Mouse (Mus musculus) kidney, adult 9 months (tissue): ENCODE data around the gene Fbxw7.

Experiments used
- DNase-seq: peaks from one replicate; pipeline ENCODE4 v3.0.0; 2022

Gene Fbxw7

DNA sequence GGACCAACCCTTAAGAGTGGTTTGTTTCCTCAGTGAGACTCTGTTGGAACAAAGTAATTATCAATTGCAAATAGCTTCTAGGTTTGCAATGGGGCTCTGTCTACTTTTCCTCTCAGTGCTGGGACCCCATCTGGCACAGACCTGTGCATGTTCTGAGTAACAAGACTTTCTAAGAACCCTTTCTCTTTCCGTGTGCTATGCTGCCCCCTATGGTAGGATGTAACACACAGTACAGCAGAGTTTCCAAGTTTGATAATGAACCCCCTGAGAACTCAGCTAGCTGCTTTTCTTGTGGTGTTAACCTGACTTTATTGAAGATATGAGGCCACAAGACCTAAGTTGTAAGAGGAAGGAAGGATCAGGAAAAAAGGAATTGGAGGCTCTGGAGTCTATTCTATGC lies 91.5 kb downstream of the Fbxw7 start:
- DNase-seq = peak; percentile 31

GRCm38 (mm10) chr3:84914284-84914683 lies 99.2 kb downstream of the Fbxw7 start:
- no peak for DNase-seq

- DNase-seq = no peak
Observed at GRCm38 (mm10) chr3:84917903-84918679, 103.0 kb downstream of the Fbxw7 start.

GRCm38 (mm10) chr3:84921704-84922420 lies 106.8 kb downstream of the Fbxw7 start:
- peak; percentile 60 for DNase-seq

GRCm38 (mm10) chr3:84923256-84923655 lies 108.2 kb downstream of the Fbxw7 start:
- no peak for DNase-seq

- DNase-seq = no peak
Observed at GRCm38 (mm10) chr3:84923670-84924069, 108.6 kb downstream of the Fbxw7 start.

DNA sequence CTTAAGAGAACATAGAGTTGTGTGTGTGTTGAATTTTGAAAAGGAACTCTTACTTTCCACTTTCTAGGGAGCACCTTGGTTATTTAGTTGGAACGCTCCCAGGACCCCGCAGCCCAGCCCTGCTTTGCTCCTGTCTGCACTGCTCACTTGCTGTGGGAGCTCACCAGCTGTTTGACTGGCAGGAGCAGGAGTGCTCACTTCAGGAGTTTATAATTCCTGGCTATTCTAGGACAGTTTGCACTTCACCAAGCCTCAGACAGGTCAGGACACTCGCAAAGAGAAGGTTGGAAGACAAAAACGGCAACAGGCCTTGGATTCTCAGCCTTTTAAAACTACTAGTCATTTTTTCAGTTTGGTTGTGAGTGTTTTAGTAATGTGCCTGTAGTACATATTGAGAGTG lies 110.2 kb downstream of the Fbxw7 start:
- no peak for DNase-seq

GRCm38 (mm10) chr3:84926140-84926539 lies 111.1 kb downstream of the Fbxw7 start:
- peak; percentile 72 for DNase-seq

GRCm38 (mm10) chr3:84927168-84927794 lies 112.2 kb downstream of the Fbxw7 start:
- no peak for DNase-seq

DNA sequence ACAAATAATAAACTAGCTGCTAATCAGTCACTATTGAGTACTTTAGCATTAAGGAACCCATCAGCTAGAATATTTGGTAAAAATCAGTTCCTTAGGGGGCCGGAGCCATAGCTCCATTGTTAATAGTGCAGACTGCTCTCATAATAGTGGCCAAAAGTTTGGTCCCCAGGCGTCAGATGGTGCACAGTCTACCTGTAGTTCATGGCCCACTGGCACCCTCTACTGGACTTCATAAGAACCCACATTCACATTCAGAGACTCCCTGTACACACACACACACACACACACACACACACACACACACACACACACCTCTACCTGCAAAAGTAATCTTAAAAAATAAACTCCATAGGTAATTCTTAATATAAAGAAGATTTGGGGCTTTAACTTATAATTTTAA lies 112.8 kb downstream of the Fbxw7 start:
- DNase-seq = no peak

DNA sequence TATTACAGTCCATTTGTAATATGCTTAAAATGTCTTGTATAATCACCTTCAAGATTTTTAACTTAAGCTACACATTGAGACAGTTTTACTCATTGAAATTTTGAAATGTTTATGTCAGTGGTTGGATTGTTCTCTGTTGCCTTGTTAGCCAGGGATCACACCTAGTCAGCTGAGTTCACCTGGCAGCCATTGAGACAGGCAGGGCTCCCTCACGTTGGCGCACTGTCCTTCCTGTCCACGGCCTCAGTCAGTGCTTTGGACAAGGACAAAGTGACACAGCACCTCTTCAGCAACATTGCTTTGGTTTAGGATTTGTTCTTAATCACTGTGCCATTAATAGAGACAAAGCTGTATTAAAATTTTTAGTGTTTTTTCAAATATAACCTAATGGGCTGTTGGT lies 114.1 kb downstream of the Fbxw7 start:
- no peak for DNase-seq

- no peak for DNase-seq
Observed at GRCm38 (mm10) chr3:84930683-84931082, 115.6 kb downstream of the Fbxw7 start.

GRCm38 (mm10) chr3:84935729-84936128 lies 120.7 kb downstream of the Fbxw7 start:
- DNase-seq = no peak

GRCm38 (mm10) chr3:84936252-84936651 lies 121.2 kb downstream of the Fbxw7 start:
- no peak for DNase-seq

- no peak for DNase-seq
Observed at GRCm38 (mm10) chr3:84936956-84937355, 121.9 kb downstream of the Fbxw7 start.

GRCm38 (mm10) chr3:84937360-84938355 lies 122.6 kb downstream of the Fbxw7 start:
- DNase-seq = no peak

DNA sequence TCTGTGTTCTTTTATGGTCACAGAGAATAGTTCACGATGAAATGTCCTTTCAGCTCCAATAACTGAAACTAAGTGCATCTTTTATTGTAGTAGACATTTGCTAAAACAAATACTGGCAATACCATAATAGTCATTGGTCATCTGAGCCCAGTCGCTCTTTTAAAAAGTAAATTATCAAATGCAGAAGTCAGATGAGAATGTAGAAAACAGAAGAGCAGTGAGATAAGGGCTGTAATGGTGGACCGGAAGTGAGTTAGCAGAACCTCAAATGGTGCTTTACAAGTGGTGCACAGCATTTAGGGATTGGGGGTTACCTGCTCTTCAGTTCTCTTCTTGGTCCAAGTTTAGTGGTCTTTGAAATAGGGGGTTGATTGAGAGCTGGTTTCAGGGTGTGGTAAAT lies 129.9 kb downstream of the Fbxw7 start:
- no peak for DNase-seq

GRCm38 (mm10) chr3:84946381-84946780 lies 131.3 kb downstream of the Fbxw7 start:
- DNase-seq = no peak

DNA sequence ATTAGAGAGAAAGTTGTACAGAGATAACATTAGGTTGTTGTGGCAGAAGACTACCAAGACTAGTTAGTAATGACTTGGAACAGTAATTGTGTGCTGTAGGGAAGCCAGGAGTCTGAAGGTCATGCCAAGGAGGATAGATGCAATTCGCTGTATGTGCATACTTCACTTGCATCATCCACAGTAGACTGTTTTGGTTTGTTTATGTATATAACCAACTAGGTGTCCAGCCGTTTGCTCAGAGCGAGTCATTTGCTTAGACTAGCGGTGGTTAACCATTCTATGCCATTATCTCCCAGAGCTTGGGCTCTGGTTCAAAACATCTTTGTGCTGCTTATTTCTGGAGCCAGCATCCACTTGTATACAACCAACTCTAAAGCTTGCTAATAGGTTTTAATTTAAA lies 134.3 kb downstream of the Fbxw7 start:
- no peak for DNase-seq

- DNase-seq = no peak
Observed at GRCm38 (mm10) chr3:84951698-84952097, 136.6 kb downstream of the Fbxw7 start.

- DNase-seq = peak; percentile 67
Observed at GRCm38 (mm10) chr3:84952135-84952534, 137.1 kb downstream of the Fbxw7 start.

- no peak for DNase-seq
Observed at GRCm38 (mm10) chr3:84952585-84953187, 137.6 kb downstream of the Fbxw7 start.
